Mouse (Mus musculus): ENCODE measurements around the gene Nr1d2. TPM values are rescaled to one million over a fixed set of nuclear protein-coding genes. Genes with fewer than 3 reads are reported as not detected.
"Not testable (repeated sequence)": the region's sequence is repeated elsewhere in the genome, so short reads cannot be mapped to it uniquely, and the experiment has no call there.

Gene Nr1d2
- polyA plus RNA-seq (2015; fragmentation: Nextera tagmentation; extraction: Ambion mirVana), result 8.5 and 11.9 TPM in 2 replicates

DNA sequence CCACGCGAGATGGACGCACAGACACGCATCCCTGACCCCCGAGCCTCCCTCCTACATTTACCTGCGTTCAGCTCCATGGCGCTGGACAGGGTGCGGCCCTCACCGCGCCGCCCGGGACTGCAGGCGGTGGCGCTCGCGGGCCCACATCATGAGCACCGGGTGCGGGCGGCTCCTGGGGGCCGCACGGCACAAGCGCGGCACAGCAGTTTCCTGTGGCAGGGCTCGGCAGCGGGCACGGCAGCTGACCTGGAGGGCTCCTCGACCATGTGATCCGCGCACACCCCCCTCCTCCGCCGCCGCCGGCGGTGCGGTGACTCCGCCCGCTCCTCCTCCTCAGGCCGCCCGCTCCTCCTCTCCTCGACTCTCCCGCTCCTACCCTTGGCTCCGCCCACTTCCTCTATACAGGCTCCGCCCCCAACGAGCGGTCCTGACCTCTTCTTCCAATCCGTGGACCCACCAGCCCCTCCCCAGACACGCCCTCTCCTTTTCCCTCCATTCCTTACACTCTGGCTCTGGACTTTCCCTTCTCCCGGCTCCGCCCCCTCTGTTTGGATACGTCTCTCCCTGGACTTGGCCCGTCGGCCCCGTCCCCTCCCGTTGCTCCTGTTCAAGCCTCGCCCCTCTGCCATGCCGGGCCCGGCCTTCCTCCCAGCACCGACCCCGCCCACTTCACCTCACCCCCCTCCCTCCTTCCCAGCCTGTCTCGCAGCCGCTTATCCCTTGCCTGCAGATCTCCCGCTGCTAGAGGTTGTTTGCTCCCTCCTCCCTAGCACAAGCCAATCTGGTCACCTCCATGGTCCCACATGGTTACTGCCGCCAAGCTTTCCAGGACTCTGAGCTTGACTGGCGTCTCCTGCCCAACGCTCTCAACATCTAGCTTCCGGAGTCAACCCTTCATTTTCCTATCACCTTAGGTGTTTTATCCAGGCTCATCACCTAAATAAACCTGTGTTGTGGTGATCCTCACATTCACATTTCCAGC is at the start of gene Nr1d2:
Gene Nr1d2 (minus strand): TSS at position 378 of the 982 bp plus-strand sequence.
- DNase-seq (ENCODE audit: low spot score), result peak; percentile 95

DNA sequence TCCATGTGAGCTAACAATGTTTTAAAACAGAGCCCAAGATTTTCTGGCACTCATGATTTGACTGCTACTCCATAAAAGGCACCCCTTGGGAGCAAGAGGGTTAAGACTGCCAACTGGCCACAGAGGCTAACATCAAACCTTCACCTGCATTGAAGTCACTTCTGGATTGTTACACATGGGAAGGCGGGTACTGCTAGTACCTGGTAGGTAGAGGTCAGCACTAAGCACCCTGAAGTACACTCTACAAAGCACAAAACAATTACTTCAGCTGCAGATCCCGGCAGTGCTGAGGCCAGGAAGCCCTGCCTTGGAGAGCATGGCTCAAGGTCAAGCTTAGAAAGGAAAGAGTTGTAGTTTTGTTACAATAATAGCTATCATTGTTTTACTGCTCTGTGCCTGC is 48.5 kb upstream of the Nr1d2 start:
- DNase-seq (ENCODE audit: low spot score), result no peak

DNA sequence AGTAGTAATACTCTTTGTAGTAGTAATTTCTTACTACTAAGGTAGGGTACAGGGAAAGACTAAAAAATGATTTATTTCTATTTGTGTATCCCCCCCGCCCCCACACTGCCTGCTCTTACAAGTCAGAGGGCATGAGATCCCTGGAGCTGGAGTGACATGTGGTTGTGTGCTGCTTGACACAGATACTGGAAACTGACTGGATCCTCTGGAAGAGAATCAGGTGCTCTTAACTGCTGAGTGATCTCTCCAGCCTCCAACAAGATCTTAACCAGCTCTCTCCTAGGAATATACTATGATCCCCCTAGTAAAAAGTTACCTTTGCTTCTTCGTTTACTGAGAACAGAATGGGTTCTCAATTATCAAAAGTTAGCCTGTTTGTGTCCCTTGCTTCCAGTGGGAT is 47.5 kb upstream of the Nr1d2 start:
- DNase-seq (ENCODE audit: low spot score), result no peak

DNA sequence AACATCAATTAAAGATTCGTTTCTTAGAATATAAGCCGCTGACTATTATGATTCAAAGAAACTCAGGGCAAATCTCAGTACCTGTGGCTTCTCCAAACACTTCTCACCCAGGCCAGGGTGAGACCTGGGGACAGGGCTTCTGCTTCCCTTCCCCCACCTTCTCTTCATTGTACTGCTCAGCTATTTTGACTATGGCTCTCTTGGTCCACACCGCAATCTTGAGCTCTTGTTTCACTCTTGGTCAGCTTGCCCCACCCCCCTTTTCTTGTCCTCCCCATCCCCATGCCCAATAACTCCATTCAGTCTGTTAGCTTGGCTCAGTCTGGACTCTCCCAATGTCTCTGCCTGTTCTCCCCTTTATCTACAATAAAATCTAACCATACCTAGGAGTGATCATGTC is 46.5 kb upstream of the Nr1d2 start:
- DNase-seq (ENCODE audit: low spot score), result no peak

DNA sequence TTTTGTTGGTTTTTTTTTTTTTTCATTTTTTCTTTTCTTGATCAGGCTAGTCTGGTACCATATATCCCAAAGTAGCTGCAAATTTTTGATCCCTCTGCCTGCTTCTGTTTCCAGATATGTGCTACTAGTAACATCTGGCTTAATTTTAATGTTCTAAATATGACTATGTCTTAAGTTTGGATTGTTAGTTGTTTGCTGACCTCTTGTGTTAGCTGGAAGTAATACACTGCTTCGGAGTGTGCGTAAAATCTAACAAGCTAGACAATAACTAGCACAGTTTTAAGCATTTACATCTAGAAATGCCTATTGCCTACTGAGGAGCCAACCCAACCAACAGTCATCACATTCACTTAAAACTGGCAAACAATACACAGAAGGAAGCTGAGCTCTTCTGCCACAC is 45.7 kb upstream of the Nr1d2 start:
- DNase-seq (ENCODE audit: low spot score), result peak; percentile 53

DNA sequence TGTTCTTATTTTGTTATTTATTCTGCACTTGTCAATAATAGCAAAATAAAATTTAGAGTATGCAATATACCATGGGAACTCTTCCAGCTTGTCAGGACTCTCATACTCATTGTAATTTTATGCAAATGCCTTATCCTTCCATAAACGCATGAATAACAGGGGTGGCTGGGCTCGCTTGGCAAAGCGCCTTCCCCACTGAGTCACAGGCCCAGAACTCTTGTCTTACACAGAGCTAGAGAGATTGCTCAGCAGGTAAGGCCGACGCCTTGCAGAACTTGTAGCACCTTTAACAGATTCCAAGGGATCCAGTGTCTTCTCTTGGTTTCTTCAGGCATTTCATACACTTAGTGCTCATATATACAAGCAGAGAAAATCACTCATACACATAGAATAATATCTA is 41.4 kb upstream of the Nr1d2 start:
- DNase-seq (ENCODE audit: low spot score), result no peak

DNA sequence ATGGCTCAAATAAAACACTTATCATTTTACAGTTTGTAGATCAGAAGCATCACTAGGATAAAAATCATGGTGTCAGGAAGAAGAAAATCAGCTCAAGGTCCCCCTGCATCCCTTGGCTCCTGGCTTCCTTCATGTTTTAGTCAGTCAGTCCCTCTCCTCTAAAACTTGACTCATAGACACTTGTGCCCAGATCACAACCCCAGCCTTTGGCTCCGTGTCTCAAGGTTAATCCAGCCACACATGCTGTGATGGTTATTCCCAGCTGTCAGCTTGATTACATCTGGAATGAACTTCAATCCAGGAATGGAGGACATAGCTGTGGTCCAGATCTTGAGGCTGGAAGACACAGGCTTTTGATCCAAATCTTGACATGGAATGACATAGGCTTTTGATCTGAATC is 35.6 kb upstream of the Nr1d2 start:
- no peak for DNase-seq (ENCODE audit: low spot score)

DNA sequence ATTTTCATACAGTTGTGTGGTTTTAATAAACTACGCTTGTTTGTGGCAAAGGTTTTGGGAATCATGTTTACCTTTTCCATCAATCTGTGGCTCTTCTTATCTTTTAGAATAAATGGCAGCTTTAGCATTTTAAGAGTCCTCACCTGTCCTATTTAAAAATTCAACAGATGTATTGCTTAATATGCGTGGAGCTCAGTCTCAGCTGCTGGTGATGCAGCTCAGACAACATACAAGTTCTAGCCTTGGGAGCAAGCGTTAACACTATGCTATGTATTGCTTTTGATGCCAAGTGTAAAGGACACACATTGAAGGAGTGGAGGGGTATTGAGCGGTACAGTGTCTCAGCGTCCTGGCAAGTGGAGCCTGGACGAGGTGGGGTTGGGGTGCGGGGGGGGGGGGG is 32.7 kb upstream of the Nr1d2 start:
- DNase-seq (ENCODE audit: low spot score), result no peak

DNA sequence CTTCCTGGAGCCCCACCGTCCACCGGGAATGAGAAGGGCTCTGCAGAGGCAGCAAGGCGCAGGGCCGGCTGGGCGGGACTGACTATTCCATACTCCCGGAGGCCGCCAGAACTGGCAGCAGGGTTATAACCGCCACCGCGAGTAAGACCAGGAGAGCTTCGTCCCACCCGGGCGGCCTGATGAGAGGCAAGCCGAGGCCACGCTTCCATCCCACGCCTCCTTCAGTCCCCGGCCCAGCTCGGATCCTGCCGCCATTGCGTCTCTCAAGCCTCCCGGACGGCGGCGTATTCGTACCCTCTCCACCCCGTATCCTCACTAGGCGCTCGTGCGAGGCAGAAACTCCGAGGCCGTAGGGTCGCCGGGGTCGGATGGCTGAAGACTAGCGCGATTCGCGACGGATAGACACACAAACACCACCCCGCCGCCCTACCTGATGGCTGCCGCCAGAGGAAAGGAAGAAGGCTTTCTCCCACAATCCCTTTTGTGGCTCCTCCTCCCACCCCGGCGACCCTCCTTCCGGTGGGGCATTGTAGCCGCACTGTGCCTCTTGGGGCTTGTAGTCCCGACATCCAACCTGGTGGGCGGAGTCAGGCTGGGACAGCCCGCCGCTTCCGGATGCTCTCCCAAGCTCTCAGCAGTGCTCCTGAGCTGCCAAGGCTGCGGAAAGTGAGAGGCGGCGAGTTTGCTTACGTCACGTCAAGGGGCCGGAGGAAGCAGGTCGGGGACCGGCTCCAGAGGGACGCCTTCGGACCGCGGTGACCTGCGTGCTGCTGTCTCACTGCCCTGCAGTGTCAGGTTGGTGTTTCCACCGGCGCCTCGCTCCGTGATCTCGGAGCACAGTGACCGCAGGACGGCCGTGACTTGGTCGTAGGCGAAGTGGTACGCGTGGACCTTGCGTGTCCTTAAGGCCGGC is 31.9 kb upstream of the Nr1d2 start, which contains the start of the genes Nkiras1 and Rpl15:
Gene Nkiras1 (plus strand): TSS at position 608 of the 913 bp plus-strand sequence.
Gene Rpl15 (minus strand): TSS at position 863 of the 913 bp plus-strand sequence.
- peak; percentile 98 for DNase-seq (ENCODE audit: low spot score)

DNA sequence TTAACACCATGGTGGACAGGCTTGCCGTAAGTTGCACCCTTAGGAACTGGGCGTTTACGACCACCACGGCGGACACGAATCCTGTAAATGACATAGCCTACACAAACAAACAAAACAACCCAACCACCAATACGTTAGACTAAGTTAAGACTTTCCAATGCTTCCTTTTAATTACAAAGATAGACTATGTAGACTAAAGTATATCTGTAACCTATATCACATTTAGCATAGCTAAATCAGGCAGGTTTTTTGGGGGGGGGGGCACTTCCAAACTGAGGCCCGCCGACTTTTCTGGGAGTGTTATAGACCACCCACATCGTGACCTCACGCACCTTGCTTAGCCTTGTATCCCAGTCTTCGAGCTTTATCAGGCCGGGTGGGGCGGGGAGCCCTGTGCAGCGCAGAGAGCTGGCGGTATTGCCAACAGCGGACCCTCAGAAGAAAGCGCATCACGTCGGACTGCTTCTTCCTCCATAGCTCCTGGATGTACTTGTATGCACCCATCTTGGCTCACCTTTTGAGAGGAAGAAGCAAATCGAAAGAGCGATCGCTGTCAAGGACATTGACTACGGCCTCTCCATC is 31.1 kb upstream of the Nr1d2 start:
- peak; percentile 6 for DNase-seq (ENCODE audit: low spot score)

DNA sequence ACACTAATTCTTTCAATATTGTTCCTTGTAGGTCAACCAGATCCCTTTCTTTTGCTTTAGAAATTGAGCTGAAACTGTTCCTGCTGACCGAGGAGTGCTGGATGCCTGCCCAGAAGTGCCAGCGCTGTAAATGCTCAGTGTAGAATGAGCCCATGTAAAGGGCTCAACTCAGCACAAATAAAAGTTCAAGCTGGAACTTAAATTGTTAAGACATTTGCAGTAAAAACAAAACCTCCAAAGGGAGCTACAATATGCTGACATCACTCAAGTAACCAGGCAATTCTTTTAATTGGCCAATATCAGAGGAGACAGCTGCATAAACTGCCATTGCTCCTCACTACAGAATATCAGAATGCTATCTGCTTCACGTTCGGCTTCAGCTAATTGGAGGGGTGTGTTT is 24.5 kb upstream of the Nr1d2 start:
- DNase-seq (ENCODE audit: low spot score), result no peak

DNA sequence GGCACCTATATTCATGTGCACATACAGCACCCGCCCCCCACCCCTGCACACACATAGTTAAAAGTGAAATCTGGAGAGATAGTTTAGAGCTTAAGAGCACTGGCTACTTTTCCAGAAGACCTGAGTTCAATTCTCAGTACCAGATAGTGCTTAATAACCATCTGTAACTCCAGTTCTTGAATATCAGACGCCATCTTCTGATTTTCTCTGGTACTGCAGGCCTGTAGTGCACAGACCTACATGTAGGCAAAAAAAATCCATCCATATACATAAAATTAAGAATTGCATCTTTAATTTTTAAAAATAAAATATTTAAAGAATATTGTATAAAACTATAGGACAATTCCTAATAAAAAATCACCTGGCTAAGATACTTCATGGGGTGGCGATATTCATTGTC is 22.3 kb upstream of the Nr1d2 start:
- no peak for DNase-seq (ENCODE audit: low spot score)

DNA sequence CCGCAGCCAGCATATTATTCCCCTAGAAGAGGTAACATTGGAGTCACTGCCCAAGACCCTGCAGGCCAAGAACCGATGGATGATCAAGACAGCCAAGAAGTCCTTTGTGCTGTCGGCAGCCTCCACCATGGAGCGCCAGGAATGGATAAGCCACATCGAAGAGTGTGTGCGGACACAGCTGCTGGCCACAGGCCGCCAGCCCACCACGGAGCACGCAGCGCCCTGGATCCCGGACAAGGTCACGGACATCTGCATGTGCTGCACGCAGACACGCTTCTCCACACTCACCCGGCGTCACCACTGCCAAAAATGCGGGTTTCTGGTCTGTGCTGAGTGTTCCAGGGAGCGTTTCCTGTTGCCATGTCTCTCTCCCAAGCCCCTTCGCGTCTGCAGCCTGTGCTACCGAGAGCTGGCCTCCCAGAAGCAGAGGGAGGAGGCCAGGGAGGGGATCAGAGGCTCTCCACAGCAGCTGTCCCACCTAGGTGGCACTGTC is 3.8 kb upstream of the Nr1d2 start:
- DNase-seq (ENCODE audit: low spot score), result no peak

DNA sequence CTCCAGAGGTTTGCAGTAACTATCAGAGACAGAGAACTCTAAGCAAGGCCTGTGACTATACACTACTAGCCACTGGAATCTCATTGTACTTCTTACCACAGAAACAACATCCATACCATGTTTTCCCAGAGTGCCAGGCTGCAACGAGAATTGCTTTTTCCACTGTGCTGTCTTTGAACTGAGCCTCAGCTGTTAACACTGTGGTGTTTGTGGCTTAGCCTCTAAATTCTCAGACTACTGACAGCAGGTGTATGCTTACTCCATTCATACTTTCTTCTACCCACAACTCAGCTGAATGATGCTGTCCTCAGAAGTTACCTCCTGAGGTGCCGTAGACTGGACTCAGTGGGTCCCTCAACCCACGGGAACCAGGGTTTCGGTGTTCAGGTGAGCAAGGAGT is 2.9 kb upstream of the Nr1d2 start:
- peak; percentile 71 for DNase-seq (ENCODE audit: low spot score)

DNA sequence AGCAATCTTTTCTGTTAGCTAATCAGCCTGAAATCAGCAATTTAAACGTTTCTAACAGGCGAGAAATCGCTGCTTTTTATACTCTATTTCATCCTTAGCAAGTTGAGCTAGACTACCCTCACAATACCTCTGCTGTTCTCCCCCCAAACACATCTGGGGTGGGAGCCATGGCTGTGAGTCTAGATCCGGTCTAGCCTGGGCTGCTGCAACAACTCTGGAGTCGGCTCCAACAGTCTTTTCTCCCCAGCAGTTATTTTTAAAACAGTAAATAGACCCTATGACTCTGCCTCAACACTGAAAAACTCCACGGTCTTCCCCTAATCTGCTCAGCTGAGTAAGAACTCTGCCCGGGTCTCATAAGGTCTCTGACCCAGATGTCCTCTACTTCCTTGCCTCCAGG is 1.2 kb upstream of the Nr1d2 start:
- DNase-seq (ENCODE audit: low spot score), result no peak

DNA sequence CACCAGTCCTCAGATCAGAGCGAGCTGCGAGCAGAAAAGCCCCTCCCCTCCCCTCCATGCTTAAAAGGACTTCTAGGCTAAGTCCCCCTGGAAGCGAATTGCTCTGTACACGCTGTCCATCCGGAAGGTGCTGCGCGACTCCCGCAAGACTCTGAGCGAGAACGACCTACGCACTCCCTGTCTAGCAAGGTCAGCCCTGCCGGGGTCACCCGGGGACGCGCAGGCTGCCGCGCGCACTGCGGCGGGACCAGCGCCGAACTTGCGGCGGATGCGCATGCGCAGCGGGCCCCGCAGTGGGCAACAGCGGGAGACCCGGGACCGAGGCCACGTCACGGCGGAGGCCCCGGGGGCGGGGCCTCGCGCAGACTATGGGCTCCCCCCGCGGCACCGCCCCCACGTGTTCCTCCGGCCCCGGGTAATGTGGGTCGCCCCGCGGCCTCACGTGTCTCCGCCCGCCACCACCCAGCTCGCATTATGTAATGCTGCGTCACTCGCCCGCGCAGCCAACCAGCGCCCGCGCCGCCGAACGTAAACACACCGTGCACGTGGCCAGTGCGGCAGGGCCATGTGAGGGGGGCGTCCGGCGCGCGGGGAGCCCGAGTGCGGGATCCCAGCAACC is 687 bp downstream of the Nr1d2 start:
- DNase-seq (ENCODE audit: low spot score), result peak; percentile 98

DNA sequence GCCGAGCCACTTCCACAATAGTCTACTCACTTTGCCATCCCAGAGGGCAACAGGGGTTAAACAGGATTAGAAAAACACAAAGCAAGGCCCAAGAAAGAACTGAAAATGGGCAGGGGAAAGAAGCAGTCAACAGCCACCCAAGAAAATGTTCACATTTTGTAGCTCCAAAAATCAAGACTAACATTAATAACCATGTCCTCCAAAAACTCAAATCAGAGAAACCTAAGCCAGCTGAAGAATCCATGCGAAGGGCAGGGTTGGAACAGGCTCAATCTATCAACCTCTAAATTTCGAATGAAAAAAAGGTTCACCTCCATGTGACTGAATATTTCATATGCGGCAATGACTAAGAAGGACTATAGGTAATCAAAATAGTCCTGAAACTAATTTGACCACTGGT is 1.5 kb downstream of the Nr1d2 start:
- no peak for DNase-seq (ENCODE audit: low spot score)

DNA sequence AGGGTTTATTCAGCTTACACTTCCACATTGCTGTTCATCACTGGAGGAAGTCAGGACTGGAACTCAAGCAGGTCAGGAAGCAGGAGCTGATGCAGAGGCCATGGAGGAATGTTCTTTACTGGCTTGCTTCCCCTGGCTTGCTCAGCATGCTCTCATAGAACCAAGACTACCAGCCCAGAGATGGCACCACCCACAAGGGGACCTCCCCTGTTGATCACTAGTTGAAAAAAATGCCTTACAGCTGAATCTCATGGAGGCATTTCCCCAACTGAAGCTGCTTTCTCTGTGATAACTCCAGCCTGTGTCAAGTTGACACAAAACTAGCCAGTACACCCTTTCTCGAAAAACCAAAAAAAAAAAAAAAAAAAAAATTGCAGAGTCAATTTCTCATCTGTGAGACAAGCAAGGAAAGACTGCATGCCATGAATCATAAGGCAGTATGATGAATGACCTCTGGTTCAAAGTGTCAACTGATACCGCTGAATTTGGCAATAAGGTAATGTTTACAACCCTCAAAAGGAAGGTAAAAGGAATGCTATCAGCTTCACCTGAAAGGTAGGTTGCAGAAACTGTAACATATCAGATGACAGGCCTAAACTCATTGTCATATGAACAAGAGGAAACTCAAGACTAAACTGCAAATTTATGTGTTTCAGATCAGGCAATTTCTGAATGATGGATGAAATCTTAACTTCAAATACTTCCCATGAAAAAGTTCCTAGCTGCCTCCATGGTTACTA is 2.3 kb downstream of the Nr1d2 start:
- not testable (repeated sequence) for DNase-seq (ENCODE audit: low spot score)

DNA sequence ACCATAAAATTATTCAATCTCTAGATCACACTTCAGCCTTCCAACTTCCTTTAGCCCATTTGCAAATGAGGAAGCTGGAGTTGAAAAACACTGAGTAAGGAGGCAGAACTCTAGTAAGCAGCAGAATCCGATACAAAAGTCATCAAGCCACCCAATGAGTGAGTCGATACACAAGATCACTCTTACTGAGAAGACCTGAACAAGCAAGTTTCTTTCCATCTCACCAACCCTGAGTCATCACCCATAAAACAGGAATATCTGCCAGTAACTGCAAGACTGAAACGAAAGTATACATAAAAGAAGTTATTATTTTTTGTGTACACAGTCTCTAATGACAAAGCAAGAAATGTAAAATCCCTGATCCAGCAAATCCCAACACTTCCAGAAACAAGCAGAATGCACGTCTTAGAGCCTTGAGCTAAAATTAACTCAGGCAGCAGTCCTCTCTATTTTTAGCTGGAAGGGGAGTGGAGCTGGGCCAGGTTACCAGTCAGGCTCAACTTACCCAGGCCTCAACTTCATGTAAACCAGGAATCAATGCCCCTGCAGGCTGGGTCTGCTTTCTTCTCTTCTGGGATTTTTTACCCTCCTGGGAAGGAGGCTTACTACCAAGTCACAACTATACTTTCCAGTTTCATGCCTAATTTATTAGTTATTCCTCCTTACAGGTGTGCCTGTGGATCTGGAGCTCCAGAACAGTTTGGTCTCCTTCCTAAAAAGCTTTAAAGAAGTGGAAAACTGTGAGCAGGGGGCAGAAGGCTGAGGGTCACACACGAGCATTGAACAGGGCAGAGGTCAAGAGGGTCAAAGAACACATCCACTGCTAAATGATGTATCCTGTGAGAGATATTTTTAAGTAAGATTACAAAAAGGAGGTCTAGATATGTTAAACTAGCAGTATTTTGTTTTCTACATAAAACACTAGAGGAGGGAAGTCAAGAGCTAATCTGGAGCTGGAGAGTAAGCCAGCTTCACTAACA is 4.7 kb downstream of the Nr1d2 start:
- DNase-seq (ENCODE audit: low spot score), result no peak
